Mouse (Mus musculus) MEL (cell line): ENCODE results near the gene Cyp1a1.
A peak's percentile ranks its signal among the peaks of the same experiment; 100 is the strongest.

Experiments used
- CHD1 ChIP-seq: IDR thresholded peaks from 2 replicates; pipeline ENCODE4 v1.6.1; 2012; ENCODE audit warnings: low read depth, mild to moderate bottlenecking, inconsistent platforms, low read length, improper control_type of control experiment
- CHD2 ChIP-seq: IDR thresholded peaks from 2 replicates; pipeline ENCODE4 v1.6.1; 2011; ENCODE audit warnings: low read length, improper control_type of control experiment
- CTCF ChIP-seq, 3 experiments: IDR thresholded peaks in 2 of 3; conservative IDR thresholded peaks in 1 of 3; 2 replicates each; pipeline ENCODE4 v1.5.1; 2011 to 2012; ENCODE audit warnings: low read length in 3 of 3, low read depth in 2 of 3, mild to moderate bottlenecking in 2 of 3, improper control_type of control experiment in 1 of 3, inconsistent platforms in 1 of 3, mixed read lengths in 1 of 3, moderate library complexity in 1 of 3; ENCODE audit not compliant: control insufficient read depth in 1 of 3, insufficient read depth in 1 of 3, poor library complexity in 1 of 3, severe bottlenecking in 1 of 3
- ELF1 ChIP-seq: IDR thresholded peaks from 2 replicates; pipeline ENCODE4 v1.6.1; 2014; ENCODE audit warnings: low read depth, mild to moderate bottlenecking, inconsistent platforms, low read length, improper control_type of control experiment, moderate library complexity
- EP300 ChIP-seq, 2 experiments: IDR thresholded peaks; 2 replicates each; pipeline ENCODE4 v1.6.1; 2011; ENCODE audit warnings: improper control_type of control experiment in 2 of 2, low read length in 2 of 2, low read depth in 1 of 2, mild to moderate bottlenecking in 1 of 2
- MAX ChIP-seq: IDR thresholded peaks from 2 replicates; pipeline ENCODE4 v1.6.1; 2011; ENCODE audit warnings: low read length, improper control_type of control experiment
- MEF2A ChIP-seq: IDR thresholded peaks from 2 replicates; pipeline ENCODE4 v1.6.1; 2014; ENCODE audit warnings: low read depth, mild to moderate bottlenecking, inconsistent platforms, low read length, improper control_type of control experiment; ENCODE audit not compliant: poor library complexity, insufficient replicate concordance, severe bottlenecking; ENCODE audit errors: extremely low read depth
- MXI1 ChIP-seq: IDR thresholded peaks from 2 replicates; pipeline ENCODE4 v1.6.1; 2011; ENCODE audit warnings: mild to moderate bottlenecking, low read depth, low read length, improper control_type of control experiment
- NRF1 ChIP-seq: IDR thresholded peaks from 2 replicates; pipeline ENCODE4 v1.6.1; 2014; ENCODE audit warnings: low read depth, mild to moderate bottlenecking, inconsistent platforms, low read length, improper control_type of control experiment, moderate library complexity; ENCODE audit not compliant: poor library complexity, insufficient read depth, severe bottlenecking
- POLR2A ChIP-seq, 2 experiments: IDR thresholded peaks; 2 replicates each; pipeline ENCODE4 v1.6.1; 2011 to 2012; ENCODE audit warnings: low read length in 2 of 2, mild to moderate bottlenecking in 2 of 2, control low read depth in 1 of 2, improper control_type of control experiment in 1 of 2, low read depth in 1 of 2, moderate library complexity in 1 of 2; ENCODE audit not compliant: control insufficient read depth in 1 of 2, insufficient read depth in 1 of 2, poor library complexity in 1 of 2
- POLR2AphosphoS2 ChIP-seq: IDR thresholded peaks from 2 replicates; pipeline ENCODE4 v1.6.1; 2011; ENCODE audit warnings: low read length, improper control_type of control experiment
- RAD21 ChIP-seq: IDR thresholded peaks from 2 replicates; pipeline ENCODE4 v1.6.1; 2011; ENCODE audit warnings: mild to moderate bottlenecking, low read depth, low read length, improper control_type of control experiment
- USF2 ChIP-seq, 2 experiments: IDR thresholded peaks; 2 replicates each; pipeline ENCODE4 v1.6.1; 2011 to 2012; ENCODE audit warnings: improper control_type of control experiment in 2 of 2, low read length in 2 of 2, borderline replicate concordance in 1 of 2, inconsistent platforms in 1 of 2, low read depth in 1 of 2, mild to moderate bottlenecking in 1 of 2; ENCODE audit not compliant: insufficient read depth in 1 of 2
- ZC3H11A ChIP-seq: IDR thresholded peaks from 2 replicates; pipeline ENCODE4 v1.6.1; 2012; ENCODE audit warnings: low read depth, mild to moderate bottlenecking, inconsistent platforms, low read length, improper control_type of control experiment

- TF ChIP-seq USF2 (IDR thresholded peaks at IDR 0.05; ENCODE audit: borderline replicate concordance in 1 of 2, insufficient read depth in 1 of 2, low read depth in 1 of 2, low read length in 2 of 2), result no peak
- peak; percentile 89 for TF ChIP-seq MXI1
- TF ChIP-seq MEF2A, result no peak
- no peak for TF ChIP-seq ZC3H11A
- TF ChIP-seq ELF1, result peak; percentile 94
- 0 out of 4 replicates have a peak, but pooled peaks of 1 of the 2 experiments have one; percentile 28 for TF ChIP-seq EP300 (IDR thresholded peaks at IDR 0.05; ENCODE audit: low read depth in 1 of 2, low read length in 2 of 2)
- no peak for TF ChIP-seq CTCF (IDR thresholded peaks at IDR 0.05 in 2 of 3, conservative IDR thresholded peaks at IDR 0.05 in 1 of 3; ENCODE audit: control insufficient read depth in 1 of 3, insufficient read depth in 1 of 3, low read depth in 2 of 3, low read length in 3 of 3, poor library complexity in 1 of 3, severe bottlenecking in 1 of 3)
- peak in 1 of 2 experiments; percentile 44; a peak in 1 of 4 replicates for TF ChIP-seq POLR2A (IDR thresholded peaks at IDR 0.05; ENCODE audit: control insufficient read depth in 1 of 2, insufficient read depth in 1 of 2, low read depth in 1 of 2, low read length in 2 of 2, poor library complexity in 1 of 2)
- no peak for TF ChIP-seq POLR2AphosphoS2
- 0 out of 2 replicates have a peak, but pooled peaks have one; percentile 14 for TF ChIP-seq NRF1
- TF ChIP-seq CHD1, result no peak
- TF ChIP-seq CHD2, result no peak
- peak; percentile 58 for TF ChIP-seq MAX
- TF ChIP-seq RAD21, result no peak
These were observed 47.3 kb upstream of the Cyp1a1 start for GRCm38 (mm10) chr9:57640384-57640783.
